Mouse (Mus musculus) left cerebral cortex, adult 8-10 months (tissue): Measurements from ENCODE around the gene Tnni2. TPM values are rescaled to one million over a fixed set of nuclear protein-coding genes. Genes with fewer than 3 reads are reported as not detected.

Experiments used
- DNase-seq, 2 experiments: peaks; one replicate each; pipeline ENCODE4 v3.0.0; 2022; ENCODE audit warnings: low spot score in 2 of 2
- total RNA-seq, 4 experiments: library from RNA; stranded (reverse); gene quantifications; 2 replicates each; pipeline ENCODE4 v1.2.4; 2022

Tnni2 gene
- total RNA-seq, 4 experiments from 2014 or later = 1.9 to 9.6 (median 5.2) TPM

- no peak for DNase-seq
Measured at GRCm38 (mm10) chr7:142482256-142482609, 40.6 kb downstream of the Tnni2 start.

GRCm38 (mm10) chr7:142483136-142483535 is 41.5 kb downstream of the Tnni2 start:
- no peak for DNase-seq

- DNase-seq = no peak
Measured at GRCm38 (mm10) chr7:142484780-142485179, 43.2 kb downstream of the Tnni2 start.

- DNase-seq = no peak
Measured at GRCm38 (mm10) chr7:142486751-142487162, 45.1 kb downstream of the Tnni2 start.

- no peak for DNase-seq
Measured at GRCm38 (mm10) chr7:142487341-142487859, 45.8 kb downstream of the Tnni2 start.

GRCm38 (mm10) chr7:142488053-142488452 is 46.4 kb downstream of the Tnni2 start:
- DNase-seq = no peak

- no peak for DNase-seq
Measured at GRCm38 (mm10) chr7:142493535-142493934, 51.9 kb downstream of the Tnni2 start.

Other genes starting within 250 kb of the Tnni2 start
- not detected for gene Krtap5-3, start 240.4 kb upstream of the Tnni2 start, total RNA-seq
- gene Gm7579, start 229.9 kb upstream of the Tnni2 start, total RNA-seq = not detected
- gene Krtap5-5, start 211.8 kb upstream of the Tnni2 start, total RNA-seq = not detected
- not detected for gene Gm40460, start 200.7 kb upstream of the Tnni2 start, total RNA-seq
- not detected for gene Gm2431, start 183.5 kb upstream of the Tnni2 start, total RNA-seq
- not detected for gene Gm4559, start 167.4 kb upstream of the Tnni2 start, total RNA-seq
- gene Krtap5-1, start 144.7 kb upstream of the Tnni2 start, total RNA-seq = not detected
- gene Krtap5-4, start 138.3 kb upstream of the Tnni2 start, total RNA-seq = not detected
- 10 to 100 TPM; 30.9 to 34.5 (median 31.7) TPM for gene Ifitm10, start 68.1 kb upstream of the Tnni2 start, total RNA-seq
- 10 to 100 TPM in 2 of 4 experiments, 1 to 10 TPM in 1, not detected in 1; 2.2 to 24.0 (median 19.7) TPM for gene Gm49369, start 59.1 kb upstream of the Tnni2 start, total RNA-seq
- gene Ctsd, start 53.8 kb upstream of the Tnni2 start, total RNA-seq = 1,000 to 10,000 TPM in 1 of 4 experiments, 100 to 1,000 TPM in 3; 328 to 1,203 (median 591) TPM
- gene Syt8, start 7.0 kb upstream of the Tnni2 start, total RNA-seq = not detected
- gene Lsp1, start 19.0 kb downstream of the Tnni2 start, total RNA-seq = 10 to 100 TPM; 10.8 to 18.8 (median 13.9) TPM
- gene Tnnt3, start 57.0 kb downstream of the Tnni2 start, total RNA-seq = 10 to 100 TPM in 1 of 4 experiments, 1 to 10 TPM in 2, under 1 TPM in 1; 0.88 to 14.3 (median 6.5) TPM
- 1 to 10 TPM; 3.4 to 8.4 (median 7.0) TPM for gene Mrpl23, start 90.9 kb downstream of the Tnni2 start, total RNA-seq
- 10 to 100 TPM; 82.1 to 99.4 (median 88.8) TPM for gene Igf2, start 225.0 kb downstream of the Tnni2 start, total RNA-seq
- gene Gm49394, start 228.1 kb downstream of the Tnni2 start, total RNA-seq = not detected